Mouse (Mus musculus) urinary bladder, adult 18-20 months (tissue): ENCODE measurements at regions not wholly inside any gene's neighbourhood (a gene's known extent, or its start where the extent isn't known, plus 50 kb on each side); places are given as distances from the start of the nearest gene placed in this dataset.

Experiments
- DNase-seq, 2 experiments: peaks; one replicate each; pipeline ENCODE4 v3.0.0; 2022; ENCODE audit warnings: low spot score in 2 of 2, mixed read lengths in 2 of 2

GRCm38 (mm10) chr9:31971801-31972628 lies 58.8 kb upstream of the Barx2 start:
- DNase-seq, result peak; percentile 41 to 71

GRCm38 (mm10) chr9:31972629-31972993 lies 59.3 kb upstream of the Barx2 start:
- DNase-seq, result no peak

- no peak for DNase-seq
Measured at GRCm38 (mm10) chr9:31976191-31976590, 62.9 kb upstream of the Barx2 start.

GRCm38 (mm10) chr9:31978071-31978470 lies 64.8 kb upstream of the Barx2 start:
- DNase-seq, result no peak

- DNase-seq, result no peak
Measured at GRCm38 (mm10) chr9:31979211-31979610, 65.9 kb upstream of the Barx2 start.

GRCm38 (mm10) chr9:31980459-31980858 lies 67.2 kb upstream of the Barx2 start:
- no peak for DNase-seq

- no peak for DNase-seq
Measured at GRCm38 (mm10) chr9:31983759-31984586, 70.7 kb upstream of the Barx2 start.

- no peak for DNase-seq
Measured at GRCm38 (mm10) chr9:31988826-31989225, 75.6 kb upstream of the Barx2 start.

GRCm38 (mm10) chr9:31989581-31990360 lies 76.5 kb upstream of the Barx2 start:
- no peak for DNase-seq

GRCm38 (mm10) chr9:31990456-31990855 lies 77.2 kb upstream of the Barx2 start:
- no peak for DNase-seq

- DNase-seq, result no peak
Measured at GRCm38 (mm10) chr9:31993631-31994601, 80.7 kb upstream of the Barx2 start.

GRCm38 (mm10) chr9:31995101-31995500 lies 81.8 kb upstream of the Barx2 start:
- no peak for DNase-seq

GRCm38 (mm10) chr9:31995700-31996099 lies 82.4 kb upstream of the Barx2 start:
- DNase-seq, result no peak

GRCm38 (mm10) chr9:31996466-31997177 lies 83.4 kb upstream of the Barx2 start:
- DNase-seq, result no peak

GRCm38 (mm10) chr9:31997178-31998097 lies 84.2 kb upstream of the Barx2 start:
- DNase-seq, result no peak

- DNase-seq, result no peak
Measured at GRCm38 (mm10) chr9:31998488-31999280, 85.4 kb upstream of the Barx2 start.

- DNase-seq, result no peak
Measured at GRCm38 (mm10) chr9:31999760-32000159, 86.5 kb upstream of the Barx2 start.

- DNase-seq, result no peak
Measured at GRCm38 (mm10) chr9:32002924-32003323, 89.7 kb upstream of the Barx2 start.
